Mouse (Mus musculus) hindbrain, embryonic 14.5 days (tissue): ENCODE results near the gene Moap1. TPM values are rescaled to one million over a fixed set of nuclear protein-coding genes. Genes with fewer than 3 reads are reported as not detected.

ENCODE experiments used
- ATAC-seq: fragments of 200-750 bp; cut with Nextera tagmentation; 2 replicates; pipeline ENCODE4 v1.8.0; 2017; ENCODE audit warnings: moderate number of reproducible peaks, mild to moderate bottlenecking, moderate TSS enrichment, moderate library complexity; ENCODE audit not compliant: low FRiP score
- DNase-seq: peaks from one replicate; pipeline ENCODE4 v3.0.0-alpha.2; 2015; ENCODE audit warnings: low spot score
- H3K27ac ChIP-seq: fragments of 300-500 bp; sonication (generic); 2 replicates; pipeline ENCODE4 v1.5.1; 2014; ENCODE audit warnings: mild to moderate bottlenecking, moderate library complexity
- H3K27me3 ChIP-seq: fragments of 300-500 bp; sonication (generic); 2 replicates; pipeline ENCODE4 v1.6.1; 2014; ENCODE audit warnings: mild to moderate bottlenecking, low read length, mixed read lengths; ENCODE audit not compliant: control insufficient read depth, insufficient read depth
- H3K36me3 ChIP-seq: fragments of 300-500 bp; sonication (generic); replicated peaks from 2 replicates; pipeline ENCODE4 v1.6.1; 2014; ENCODE audit not compliant: control insufficient read depth, insufficient read depth
- H3K4me1 ChIP-seq: fragments of 300-500 bp; sonication (generic); replicated peaks from 2 replicates; pipeline ENCODE4 v1.6.1; 2014; ENCODE audit warnings: antibody characterized with exemption, low read length, mixed read lengths; ENCODE audit not compliant: control insufficient read depth, insufficient read depth
- H3K4me2 ChIP-seq: fragments of 300-500 bp; sonication (generic); replicated peaks from 2 replicates; pipeline ENCODE4 v1.6.1; 2014; ENCODE audit warnings: mild to moderate bottlenecking, moderate library complexity
- H3K4me3 ChIP-seq: fragments of 300-500 bp; sonication (generic); replicated peaks from 2 replicates; pipeline ENCODE4 v1.5.1; 2014; ENCODE audit warnings: mild to moderate bottlenecking, low read length
- H3K9ac ChIP-seq: fragments of 300-500 bp; sonication (generic); 2 replicates; pipeline ENCODE4 v1.6.1; 2014
- H3K9me3 ChIP-seq: fragments of 300-500 bp; sonication (generic); 2 replicates; pipeline ENCODE4 v1.6.1; 2016; ENCODE audit warnings: low read length; ENCODE audit not compliant: control insufficient read depth
- WGBS: fragments of 180-500 bp; shearing (Covaris S2); extraction: QIAGEN DNeasy Blood & Tissue Kit; methylation state at CpG from one replicate; pipeline ENCODE4 v1.1.7; 2014; 5-methylcytosine and 5-hydroxymethylcytosine counted together
- polyA plus RNA-seq: library from polyadenylated mRNA; unstranded; fragments of >200 nt; fragmentation: Nextera tagmentation; extraction: Ambion mirVana; gene quantifications from 2 replicates; pipeline ENCODE4 v1.2.1, GENCODE M21; 2014

Moap1 gene
- polyA plus RNA-seq, 1 experiment from 2014 or later = 64.6 TPM

DNA sequence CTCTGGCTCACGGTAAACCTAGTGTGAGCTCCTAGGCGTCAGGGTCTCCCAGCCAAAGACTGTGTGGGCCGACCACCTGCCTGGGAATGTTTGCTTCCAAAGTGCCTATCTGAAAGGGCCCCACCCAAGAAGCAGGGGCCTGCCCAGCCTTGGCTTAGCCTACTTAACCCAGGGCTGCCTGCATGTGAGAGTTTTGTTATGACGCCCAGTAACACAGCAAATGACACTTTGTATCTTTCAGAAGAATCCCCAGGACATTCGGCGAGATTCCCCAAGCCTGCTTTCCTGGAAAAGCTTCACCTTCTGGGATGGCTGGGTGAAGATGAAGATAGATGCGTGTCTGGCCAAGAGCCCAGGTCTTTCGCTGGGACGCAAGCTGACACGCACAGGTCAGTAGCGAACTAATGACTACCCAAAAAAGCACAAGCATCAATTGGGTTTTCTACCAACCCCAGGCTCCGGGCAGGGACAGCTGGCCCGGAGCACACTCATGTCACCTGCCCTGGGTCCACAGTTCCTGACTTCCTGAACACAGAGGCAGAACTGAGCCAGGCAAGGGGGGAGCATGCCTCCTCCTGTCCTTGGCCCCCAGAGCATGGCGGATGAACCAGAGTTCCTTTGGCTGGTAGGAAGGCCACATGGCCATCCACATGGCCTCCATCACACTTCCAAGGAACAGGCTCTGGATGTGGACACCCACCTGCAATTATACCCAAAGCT lies 46.7 kb downstream of the Moap1 start:
- H3K4me3 ChIP-seq = no peak overlapping the region
- no peaks in the 10 kb centered on the region for H3K36me3 ChIP-seq
- no peaks in the 10 kb centered on the region for H3K9me3 ChIP-seq
- no peak for DNase-seq
- no peak overlapping the region for H3K9ac ChIP-seq
- peaks cover 22% of the 10 kb centered on the region for H3K4me1 ChIP-seq
- no peak overlapping the region for H3K27ac ChIP-seq
- WGBS = 88% methylated on average over 14 of the region's 14 CpGs
- no peak overlapping the region for H3K4me2 ChIP-seq
- H3K27me3 ChIP-seq = no peaks in the 10 kb centered on the region
- ATAC-seq = no peak

DNA sequence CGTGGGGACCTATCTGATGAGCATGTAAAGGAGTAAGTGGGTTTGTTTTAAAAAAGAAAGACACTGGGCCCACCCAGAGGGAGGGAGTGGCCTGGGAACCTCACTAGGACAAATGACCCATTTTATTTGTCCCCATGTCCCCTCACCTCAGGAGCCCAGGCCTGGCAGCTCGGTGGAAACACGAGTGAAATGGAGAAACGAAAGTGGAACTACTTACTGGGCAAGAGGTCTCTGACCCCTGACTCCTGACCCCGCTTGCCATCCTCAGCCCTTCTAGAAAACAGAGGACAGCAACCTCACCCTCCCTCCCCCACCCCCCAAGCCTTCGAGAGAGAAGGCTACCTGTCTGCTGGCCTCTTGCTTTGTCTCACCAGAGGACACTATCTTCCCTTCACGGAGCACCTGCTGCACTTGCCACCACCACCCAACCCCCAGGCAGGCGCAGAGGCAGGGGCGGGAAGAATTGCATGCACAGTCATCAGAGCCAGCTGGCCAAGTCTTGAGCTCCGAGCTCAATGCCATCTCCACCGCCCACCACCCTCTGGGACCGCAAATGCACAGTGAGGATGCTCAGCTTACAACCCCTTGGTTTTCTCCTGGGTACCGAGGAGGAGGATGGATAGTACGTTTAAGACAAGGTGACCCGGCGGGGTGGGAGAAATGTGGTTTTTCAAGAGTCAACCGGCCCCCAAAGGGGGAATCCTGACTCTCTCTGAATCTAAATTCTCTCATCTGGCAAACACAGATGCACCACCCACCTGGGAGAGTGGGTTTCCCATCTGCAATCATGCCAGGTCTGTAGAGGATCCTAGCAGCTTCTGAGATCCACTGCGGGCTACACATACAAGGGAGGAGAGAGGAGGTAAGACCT lies 47.9 kb downstream of the Moap1 start:
- H3K36me3 ChIP-seq = no peaks in the 10 kb centered on the region
- DNase-seq = no peak
- WGBS = 51% methylated on average over 18 of the region's 18 CpGs
- H3K9ac ChIP-seq = no peak overlapping the region
- no peak overlapping the region for H3K27ac ChIP-seq
- H3K9me3 ChIP-seq = no peaks in the 10 kb centered on the region
- ATAC-seq = no peak
- no peak overlapping the region for H3K4me2 ChIP-seq
- no peak overlapping the region for H3K4me3 ChIP-seq
- no peaks in the 10 kb centered on the region for H3K27me3 ChIP-seq
- peaks cover 22% of the 10 kb centered on the region for H3K4me1 ChIP-seq

Other genes with a start within 250 kb of the Moap1 start
- gene Chga, start 188.7 kb downstream of the Moap1 start, polyA plus RNA-seq = 109 and 123 TPM in 2 replicates
- gene Itpk1, start 38.7 kb downstream of the Moap1 start, polyA plus RNA-seq = 31.6 and 35.0 TPM in 2 replicates
- gene Tmem251, start 101 bp upstream of the Moap1 start, polyA plus RNA-seq = 11.9 and 12.8 TPM in 2 replicates
- not detected in 2 replicates for gene Gm28051, start 14.1 kb upstream of the Moap1 start, polyA plus RNA-seq
- gene Gon7, start 14.1 kb upstream of the Moap1 start, polyA plus RNA-seq = 40.2 and 45.7 TPM in 2 replicates
- 44.8 and 48.6 TPM in 2 replicates for gene Ubr7, start 14.3 kb upstream of the Moap1 start, polyA plus RNA-seq
- gene Gm20604, start 15.0 kb upstream of the Moap1 start, polyA plus RNA-seq = 49.5 and 50.7 TPM in 2 replicates
- 14.6 and 14.9 TPM in 2 replicates for gene Btbd7, start 134.8 kb upstream of the Moap1 start, polyA plus RNA-seq
- gene Cox8c, start 155.7 kb upstream of the Moap1 start, polyA plus RNA-seq = not detected in 2 replicates
- gene Unc79, start 205.2 kb upstream of the Moap1 start, polyA plus RNA-seq = 10.2 and 11.3 TPM in 2 replicates